Mouse (Mus musculus) c-Kit-negative CD71-positive TER-119-positive erythroid progenitor cells, embryonic 14.5 days (primary cell): ENCODE data around the gene Pprc1.
A peak's percentile ranks its signal among the peaks of the same experiment; 100 is the strongest.

Source experiments
- DNase-seq: peaks from one replicate; pipeline ENCODE4 v3.0.0-alpha.2; 2013; ENCODE audit warnings: low read depth, low spot score

The Pprc1 gene

GRCm38 (mm10) chr19:46056388-46056946, 11.8 kb downstream of the Pprc1 start:
- peak; percentile 91 for DNase-seq

- DNase-seq: peak; percentile 57
Observed at GRCm38 (mm10) chr19:46056947-46057607, 12.4 kb downstream of the Pprc1 start.

GRCm38 (mm10) chr19:46058466-46058865, 13.8 kb downstream of the Pprc1 start:
- DNase-seq: no peak

GRCm38 (mm10) chr19:46060845-46061244, 16.2 kb downstream of the Pprc1 start:
- DNase-seq: no peak

GRCm38 (mm10) chr19:46068054-46068453, 23.4 kb downstream of the Pprc1 start:
- no peak for DNase-seq

- no peak for DNase-seq
Observed at GRCm38 (mm10) chr19:46073285-46073684, 28.6 kb downstream of the Pprc1 start.

GRCm38 (mm10) chr19:46074266-46074665, 29.6 kb downstream of the Pprc1 start:
- DNase-seq: no peak

GRCm38 (mm10) chr19:46075616-46076607, 31.2 kb downstream of the Pprc1 start, which contains the start of gene Nolc1:
Gene Nolc1, plus strand, starts transcription at chr19:46075863.
- DNase-seq: peak; percentile 94

GRCm38 (mm10) chr19:46078535-46078934, 33.8 kb downstream of the Pprc1 start:
- no peak for DNase-seq

GRCm38 (mm10) chr19:46085185-46085584, 40.5 kb downstream of the Pprc1 start:
- no peak for DNase-seq

GRCm38 (mm10) chr19:46086337-46086736, 41.7 kb downstream of the Pprc1 start:
- peak; percentile 63 for DNase-seq

- no peak for DNase-seq
Observed at GRCm38 (mm10) chr19:46087871-46088270, 43.2 kb downstream of the Pprc1 start.

GRCm38 (mm10) chr19:46091641-46092040, 47.0 kb downstream of the Pprc1 start:
- DNase-seq: no peak

GRCm38 (mm10) chr19:46094144-46094543, 49.5 kb downstream of the Pprc1 start:
- DNase-seq: no peak

GRCm38 (mm10) chr19:46095291-46095690, 50.6 kb downstream of the Pprc1 start:
- no peak for DNase-seq

- DNase-seq: no peak
Observed at GRCm38 (mm10) chr19:46096396-46096795, 51.7 kb downstream of the Pprc1 start.

GRCm38 (mm10) chr19:46099561-46099960, 54.9 kb downstream of the Pprc1 start:
- no peak for DNase-seq

- no peak for DNase-seq
Observed at GRCm38 (mm10) chr19:46103437-46104186, 58.9 kb downstream of the Pprc1 start.

- no peak for DNase-seq
Observed at GRCm38 (mm10) chr19:46104187-46104557, 59.5 kb downstream of the Pprc1 start.

GRCm38 (mm10) chr19:46110214-46110613, 65.5 kb downstream of the Pprc1 start:
- no peak for DNase-seq

GRCm38 (mm10) chr19:46110781-46111180, 66.1 kb downstream of the Pprc1 start:
- no peak for DNase-seq

- no peak for DNase-seq
Observed at GRCm38 (mm10) chr19:46114617-46115016, 69.9 kb downstream of the Pprc1 start.
